Mouse (Mus musculus) right cerebral cortex, postnatal 4 days (tissue): Measurements from ENCODE around the gene Obp2a.
"Not testable (repeated sequence)": the region's sequence is repeated elsewhere in the genome, so short reads cannot be mapped to it uniquely, and the experiment has no call there.

Experiments used
- DNase-seq: peaks from one replicate; pipeline ENCODE4 v3.0.0-alpha.2; 2022

Obp2a gene

DNA sequence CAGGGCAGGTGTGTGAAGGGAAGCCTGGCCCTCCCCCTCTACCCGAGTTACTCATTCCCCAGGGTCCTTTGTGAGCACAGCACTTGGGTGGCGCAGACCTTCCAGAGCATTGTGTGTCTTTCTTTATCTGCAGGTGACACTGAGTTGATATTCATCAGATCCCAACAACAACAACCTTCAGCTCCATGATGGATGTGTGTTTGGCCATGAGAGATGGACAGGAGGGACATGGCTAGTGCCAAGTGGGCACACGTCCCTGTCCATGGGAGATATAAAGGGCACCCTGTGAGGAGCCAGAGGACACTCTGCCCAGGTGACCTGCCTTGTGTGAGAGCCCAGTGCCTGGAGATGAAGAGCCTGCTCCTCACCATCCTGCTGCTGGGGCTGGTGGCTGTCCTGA, at the start of gene Obp2a:
Gene Obp2a, plus strand, starts transcription at position 301 of the 400 bp plus-strand sequence.
- not testable (repeated sequence) for DNase-seq

DNA sequence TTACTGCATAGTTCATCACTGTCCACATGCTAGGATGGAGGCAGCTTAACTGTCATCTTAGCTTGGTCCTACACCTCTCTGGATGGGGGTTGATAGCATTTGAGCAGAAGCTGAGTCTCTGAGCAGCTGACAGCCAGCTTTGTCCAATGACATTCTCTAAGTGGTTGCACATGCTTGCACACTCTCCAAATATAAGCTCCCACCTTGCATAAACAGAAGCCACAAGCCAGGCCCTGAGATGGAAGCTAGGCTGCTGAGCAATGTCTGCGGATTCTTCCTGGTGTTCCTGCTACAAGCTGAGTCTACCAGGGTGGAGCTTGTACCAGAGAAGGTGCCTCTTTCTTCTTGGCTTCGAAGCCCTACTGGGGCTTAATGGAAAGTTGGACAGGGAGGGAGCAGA, 46.9 kb upstream of the Obp2a start, which contains the start of gene Lcn8:
Gene Lcn8, plus strand, starts transcription at position 219 of the 400 bp plus-strand sequence.
- DNase-seq: no peak

DNA sequence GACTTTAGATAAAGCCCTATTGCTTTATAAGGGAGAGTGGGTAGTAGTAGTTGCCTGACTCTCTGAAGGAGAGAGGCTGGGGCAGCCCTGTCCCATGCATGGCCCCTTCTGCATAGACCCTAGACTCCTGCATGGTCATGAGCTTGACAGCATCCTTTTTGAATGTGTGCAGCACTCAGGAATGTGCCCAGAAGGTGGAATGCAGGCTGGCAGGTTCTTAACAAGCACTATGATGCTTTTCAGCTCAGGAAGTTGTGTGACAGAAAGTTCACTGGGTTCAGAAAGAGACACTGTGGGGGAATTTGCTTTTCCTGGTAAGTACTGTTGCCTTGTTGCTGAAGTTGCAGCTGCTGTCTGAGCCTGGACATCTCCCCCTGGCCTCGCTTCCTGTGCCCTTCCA, 45.3 kb upstream of the Obp2a start:
- DNase-seq: no peak

DNA sequence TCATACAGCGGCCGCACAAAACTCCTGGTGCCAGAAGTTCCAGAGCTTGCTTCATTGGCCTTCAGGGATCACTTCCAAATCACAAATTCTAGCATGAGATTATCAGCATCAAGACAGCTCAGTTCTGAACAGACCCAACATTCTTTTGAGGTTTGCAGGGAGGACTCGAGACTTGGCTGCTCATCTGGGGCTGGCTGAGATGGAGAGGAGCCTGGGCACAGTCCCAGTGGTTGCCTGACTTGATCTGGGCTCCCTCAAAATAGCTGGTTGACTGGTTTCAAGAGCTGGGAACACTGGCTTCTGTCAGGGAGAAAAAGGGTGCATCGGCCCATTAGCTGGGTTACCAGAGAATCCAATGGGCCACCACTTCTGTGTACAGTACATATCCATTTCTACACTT, 43.2 kb upstream of the Obp2a start:
- peak; percentile 23 for DNase-seq

DNA sequence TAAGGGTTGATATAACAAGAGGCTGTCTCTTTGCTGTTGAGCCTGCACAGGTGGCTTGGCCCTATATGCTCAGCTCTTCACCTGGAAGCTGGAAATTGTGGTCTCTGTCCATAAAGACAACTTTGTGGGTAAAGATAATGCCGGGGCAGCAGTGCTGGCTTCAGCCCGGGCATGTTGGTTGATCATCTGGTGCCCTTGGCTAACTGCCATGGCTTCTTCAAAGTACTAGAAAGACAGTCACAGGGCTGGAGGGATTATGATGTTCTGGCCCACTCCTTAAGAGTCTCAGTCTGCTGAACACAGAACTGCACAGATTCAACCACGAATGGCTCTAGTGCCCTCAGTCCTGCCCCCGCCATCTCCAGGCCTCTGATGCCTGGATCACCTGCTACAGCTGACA, 42.6 kb upstream of the Obp2a start:
- no peak for DNase-seq

DNA sequence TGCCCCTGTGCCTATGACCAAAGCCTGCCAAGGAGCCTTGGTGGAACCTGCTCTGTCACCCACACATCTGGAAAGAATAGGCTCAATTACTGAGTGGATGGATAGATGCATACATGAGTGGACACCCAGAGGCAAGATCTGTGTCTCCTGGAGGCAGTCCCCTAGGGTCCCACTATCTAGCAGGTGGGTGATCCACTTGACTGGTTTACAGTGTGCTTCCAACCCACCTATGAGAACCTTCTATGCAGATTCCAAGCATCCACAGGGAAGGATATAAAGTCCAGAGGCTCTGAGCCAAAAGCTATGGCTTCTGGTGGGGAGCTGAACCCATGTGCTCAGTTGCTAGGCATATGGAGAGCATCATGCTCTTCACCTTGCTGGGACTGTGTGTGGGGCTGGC, 42.2 kb upstream of the Obp2a start, which contains the start of gene Lcn5:
Gene Lcn5, plus strand, starts transcription at position 301 of the 400 bp plus-strand sequence.
- DNase-seq: no peak

DNA sequence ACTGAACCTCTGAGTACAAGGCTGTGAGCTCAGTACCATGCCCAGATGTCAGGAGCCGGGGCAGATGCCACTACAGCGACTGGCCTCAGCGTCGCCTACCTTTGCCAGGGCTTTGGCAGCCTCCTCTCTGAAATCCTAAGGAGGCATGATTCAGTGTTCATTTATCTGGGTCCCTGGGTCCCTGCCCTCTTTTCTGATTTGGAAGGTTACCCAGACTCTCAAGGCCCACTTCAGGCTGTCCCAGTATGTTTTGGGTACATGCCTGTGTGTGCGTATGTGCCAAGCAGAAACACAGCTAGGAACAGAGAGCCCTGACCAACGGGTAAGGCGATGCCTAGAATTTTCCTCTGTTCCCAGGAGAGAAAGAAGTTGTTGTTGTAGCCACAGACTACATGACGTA, 39.6 kb upstream of the Obp2a start:
- DNase-seq: no peak

DNA sequence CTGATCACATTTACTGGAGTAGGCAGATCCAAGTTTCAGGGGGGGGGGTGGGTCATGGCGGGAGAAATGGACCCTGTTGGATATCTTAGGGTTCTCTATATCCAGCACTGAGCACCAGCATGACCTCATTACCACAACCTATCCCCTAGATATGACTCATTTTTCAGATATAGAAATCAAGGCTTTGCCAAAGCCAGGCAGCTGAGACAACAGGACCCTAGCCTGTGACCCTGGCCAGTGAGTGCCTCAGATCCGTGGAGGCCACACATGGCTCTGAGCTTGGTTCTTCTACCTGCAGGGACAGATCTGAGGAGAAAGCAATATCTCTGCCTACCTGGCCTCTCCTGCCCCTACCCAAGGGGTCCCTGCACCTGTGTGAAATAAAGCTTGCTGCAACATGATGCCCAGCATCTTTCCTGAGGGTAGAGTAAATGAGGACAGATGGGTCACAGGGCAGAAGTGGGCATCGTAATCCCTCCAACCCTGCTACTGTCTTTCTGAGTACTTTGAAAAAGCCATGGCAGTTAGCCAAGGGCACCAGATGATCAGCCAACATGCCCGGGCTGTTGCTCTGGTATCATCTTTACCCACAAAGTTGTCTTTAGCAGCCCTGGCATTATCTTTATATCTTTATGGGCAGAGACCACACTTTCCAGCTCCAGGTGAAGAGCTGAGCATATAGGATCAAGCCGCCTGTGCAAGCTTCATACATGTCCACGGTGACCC, 38.4 kb upstream of the Obp2a start:
- no peak for DNase-seq

DNA sequence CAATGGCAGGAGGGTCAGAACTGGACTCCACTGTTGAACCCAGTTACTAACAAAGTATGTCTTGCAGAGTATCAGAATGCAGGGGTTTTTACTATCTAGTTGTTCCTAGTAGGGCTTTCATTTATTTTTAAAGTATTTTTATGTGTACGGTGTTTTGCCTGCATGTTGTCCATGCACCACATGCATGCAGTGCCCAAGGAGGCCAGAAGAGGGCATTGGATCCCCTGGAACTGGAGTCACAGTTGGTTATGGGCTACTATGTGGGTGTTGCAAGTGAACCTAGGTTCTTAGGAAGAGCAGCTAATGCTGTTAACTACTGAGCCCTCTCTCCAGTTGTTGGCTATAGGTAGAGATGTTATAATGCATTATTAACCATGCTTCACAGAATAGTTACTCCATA, 36.3 kb upstream of the Obp2a start:
- DNase-seq: peak; percentile 62

DNA sequence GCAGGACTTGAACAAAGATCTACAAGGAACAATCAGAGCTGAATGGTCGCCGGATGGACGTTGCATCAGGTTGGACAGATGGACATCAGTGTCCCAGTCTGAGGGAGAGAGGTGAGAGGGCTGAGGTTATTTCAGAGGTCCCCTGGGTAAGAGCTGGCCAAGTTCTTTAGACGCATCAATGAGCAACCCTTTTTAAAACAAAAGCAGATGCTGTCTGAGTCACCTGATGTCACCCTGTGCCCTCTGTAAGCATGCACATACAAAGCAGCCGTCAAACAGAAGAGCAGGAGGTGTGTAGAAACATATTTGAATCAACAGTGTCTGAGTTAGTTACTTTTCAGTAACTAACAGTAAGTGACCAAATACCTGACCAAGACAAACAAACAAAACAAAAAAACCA, 35.7 kb upstream of the Obp2a start:
- DNase-seq: no peak

DNA sequence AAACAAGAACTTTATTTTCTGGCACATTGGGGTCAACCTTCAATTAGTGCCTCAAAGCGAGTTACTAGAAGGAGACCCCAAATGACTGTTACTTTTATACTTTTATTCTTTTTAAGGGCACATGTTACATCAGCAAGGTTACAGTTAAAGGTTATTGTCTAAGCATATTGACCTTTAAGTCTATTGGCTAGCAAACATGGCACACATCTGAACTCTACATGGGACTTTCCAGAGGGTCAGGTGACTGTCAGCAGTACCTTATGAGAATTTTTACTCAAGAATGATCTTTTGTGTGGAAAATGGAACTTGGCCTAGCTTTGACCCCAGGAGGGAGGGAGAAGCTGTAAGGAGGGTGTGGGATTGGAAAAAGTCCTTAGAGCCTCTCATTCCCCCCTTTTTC, 33.3 kb upstream of the Obp2a start:
- DNase-seq: no peak

DNA sequence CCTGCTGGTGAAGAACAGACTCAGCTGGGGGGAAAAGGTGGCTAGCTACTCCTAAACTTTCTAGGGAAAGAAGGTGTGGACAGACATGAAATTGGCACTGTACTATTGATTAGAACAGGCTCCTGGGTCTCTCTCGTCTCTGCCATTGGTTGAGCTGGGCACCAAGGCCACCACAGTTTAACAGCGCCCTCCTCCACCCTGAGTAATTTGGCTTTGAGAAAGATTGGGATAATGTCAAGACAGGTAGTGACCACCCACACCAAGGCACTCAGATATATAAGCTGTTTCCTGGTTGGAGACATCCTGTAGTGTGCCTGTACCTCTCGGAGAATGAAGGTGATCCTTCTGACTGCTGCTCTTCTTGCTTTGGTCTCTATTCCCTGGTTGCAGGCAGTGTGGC, 23.4 kb upstream of the Obp2a start, which contains the start of gene Lcn6:
Gene Lcn6, plus strand, starts transcription at position 301 of the 400 bp plus-strand sequence.
- no peak for DNase-seq

DNA sequence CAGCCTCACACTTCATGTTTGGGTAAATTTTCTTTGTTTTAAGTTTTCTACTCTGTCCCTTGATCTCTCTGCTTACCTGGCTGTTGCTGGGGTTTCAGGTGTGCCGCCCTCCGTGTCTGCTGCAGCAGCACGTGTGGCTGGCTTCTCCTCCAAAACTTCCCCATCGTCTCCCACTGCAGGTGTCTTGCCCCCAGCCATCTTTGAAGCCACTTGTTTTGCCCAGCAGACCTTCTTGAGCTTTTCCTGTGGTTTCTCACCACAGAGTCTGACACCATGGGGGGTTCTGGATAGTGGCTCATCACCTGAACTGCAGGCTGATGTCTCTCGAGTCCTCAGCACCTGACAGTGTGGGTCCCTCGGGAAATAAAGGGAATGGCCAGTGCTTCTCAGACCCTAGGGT, 20.3 kb upstream of the Obp2a start:
- DNase-seq: no peak

DNA sequence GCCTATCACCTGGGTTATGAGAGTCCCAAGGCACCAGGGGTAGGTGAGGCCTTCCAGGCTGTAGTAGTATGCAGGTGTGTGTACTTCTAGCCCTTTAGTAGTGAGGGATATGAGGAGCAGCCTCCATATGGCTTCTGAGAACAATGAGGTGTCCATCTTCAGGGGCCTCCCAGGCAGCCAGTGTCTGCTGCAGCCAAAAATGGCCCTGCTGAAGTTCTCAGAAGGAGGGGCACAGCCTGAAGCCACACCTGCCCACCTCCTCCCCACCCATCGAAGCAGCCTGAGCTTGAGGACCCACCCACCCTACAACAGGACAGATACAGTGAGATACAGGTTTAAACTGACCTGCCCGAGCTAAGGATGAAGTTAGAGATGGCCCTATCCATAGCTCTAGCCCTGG, 17.4 kb upstream of the Obp2a start, which contains the start of gene Lcn10:
Gene Lcn10, plus strand, starts transcription at position 301 of the 400 bp plus-strand sequence.
- no peak for DNase-seq

DNA sequence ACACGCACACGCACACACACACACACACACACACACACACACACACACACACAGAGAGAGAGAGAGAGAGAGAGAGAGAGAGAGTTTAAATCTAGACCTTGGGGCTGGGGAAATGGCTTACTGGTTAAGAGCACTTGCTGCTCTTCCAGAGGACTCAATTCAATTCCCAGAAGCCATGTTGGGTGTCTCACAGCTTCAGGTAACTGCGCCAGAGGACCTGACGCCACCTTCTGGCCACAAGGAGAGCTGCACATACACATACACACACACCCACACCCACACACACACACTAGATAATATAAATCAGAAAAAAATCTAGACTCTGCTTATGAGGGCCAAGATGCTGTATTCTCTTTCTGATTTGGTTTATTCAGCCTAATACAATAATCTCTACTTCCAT, 12.9 kb upstream of the Obp2a start:
- no peak for DNase-seq

DNA sequence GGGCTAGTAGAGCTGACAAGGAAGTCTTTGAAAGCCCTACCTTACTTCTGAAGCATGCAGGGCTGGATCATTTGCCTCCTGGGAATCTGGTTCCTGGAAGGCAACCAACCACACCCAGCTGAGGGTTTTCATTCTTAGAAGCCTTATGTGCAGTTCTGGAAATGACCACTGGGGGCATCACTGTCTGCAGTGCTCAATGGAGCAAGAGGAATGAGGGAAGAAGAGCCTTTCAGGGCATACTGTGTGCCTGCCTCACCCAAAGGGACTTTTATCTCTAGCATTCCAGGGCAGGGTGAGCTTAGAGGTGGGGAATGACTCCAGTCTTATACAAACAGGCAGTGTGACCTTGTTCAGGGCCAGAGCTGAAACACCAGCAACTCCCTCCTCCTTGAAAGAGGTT, 5.2 kb upstream of the Obp2a start:
- DNase-seq: peak; percentile 71

DNA sequence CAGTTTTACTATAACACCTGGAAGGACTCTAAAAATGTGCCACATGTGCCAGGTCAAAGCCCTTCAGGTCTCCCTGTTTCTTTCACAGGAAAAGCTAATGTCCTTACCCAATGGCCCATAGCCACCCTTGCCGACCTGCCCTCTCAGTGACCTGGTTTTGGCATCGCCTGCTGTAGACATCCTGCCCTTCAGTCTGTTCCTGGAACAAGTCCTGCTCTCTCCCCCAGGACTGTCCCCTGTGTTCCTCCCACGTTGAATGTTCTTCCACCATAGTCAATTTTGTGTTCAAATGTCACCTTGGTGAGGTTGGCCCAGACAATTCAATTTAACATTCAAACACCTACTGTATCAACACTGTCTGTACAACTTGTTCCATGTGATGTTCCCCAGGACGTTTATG, 2.9 kb upstream of the Obp2a start:
- no peak for DNase-seq

DNA sequence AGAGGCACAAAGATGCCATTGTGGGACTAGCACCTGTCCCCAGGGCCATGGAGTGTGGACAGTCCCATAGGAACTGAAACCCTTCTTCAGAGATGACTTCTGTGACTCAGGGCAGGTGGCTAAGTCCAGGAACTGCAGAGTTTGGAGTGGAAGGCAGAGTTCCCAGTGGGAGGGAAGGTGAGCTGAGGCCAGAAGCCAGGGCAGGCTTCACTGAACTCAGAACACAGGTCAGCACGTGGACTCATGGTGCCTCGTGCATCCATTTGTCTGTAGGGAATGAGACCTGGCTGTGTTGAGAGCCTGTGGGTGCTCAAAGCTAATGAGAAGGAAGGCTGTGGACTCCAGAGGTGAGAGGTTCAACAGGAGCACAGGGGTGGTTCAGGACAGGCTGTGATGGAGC, 1.1 kb upstream of the Obp2a start:
- DNase-seq: no peak

DNA sequence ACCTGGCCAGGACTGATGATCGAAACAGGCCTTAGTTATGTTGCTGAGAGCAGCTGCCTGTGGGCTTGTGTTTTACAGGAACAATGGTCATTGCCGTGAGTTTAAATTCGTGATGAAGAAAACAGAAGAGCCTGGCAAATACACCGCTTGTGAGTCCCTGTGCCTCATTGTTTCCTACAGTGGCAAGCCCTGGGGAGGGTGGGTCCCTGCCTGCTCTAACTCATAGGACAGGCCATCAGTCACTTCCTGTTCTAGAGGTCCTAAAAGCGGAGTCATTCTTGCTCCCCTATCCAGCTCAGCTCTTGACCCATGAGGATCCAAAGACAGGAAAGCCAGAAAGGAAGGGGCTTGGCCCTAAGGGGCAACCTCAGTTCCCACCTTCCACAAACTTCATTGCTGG, 1.2 kb downstream of the Obp2a start:
- no peak for DNase-seq

DNA sequence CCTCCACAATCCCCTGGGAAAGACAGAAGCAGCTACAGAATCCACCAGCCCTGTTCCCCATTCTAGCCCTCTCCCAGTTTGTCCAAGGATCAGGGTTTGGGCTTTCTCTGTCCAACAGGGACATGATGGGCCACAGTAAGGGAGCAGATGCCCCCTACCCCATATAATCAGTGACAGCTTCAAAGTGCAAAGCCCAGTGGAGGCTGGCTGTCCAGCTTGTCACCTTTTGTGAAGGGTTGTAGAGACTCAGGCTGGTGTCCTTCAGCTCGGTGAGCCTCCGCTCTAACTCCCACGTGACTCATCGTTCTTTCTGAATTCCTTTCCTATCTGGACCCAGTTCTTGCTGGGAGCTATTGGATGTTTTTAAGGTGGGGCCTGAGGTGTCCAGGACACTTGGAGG, 3.9 kb downstream of the Obp2a start:
- DNase-seq: no peak

DNA sequence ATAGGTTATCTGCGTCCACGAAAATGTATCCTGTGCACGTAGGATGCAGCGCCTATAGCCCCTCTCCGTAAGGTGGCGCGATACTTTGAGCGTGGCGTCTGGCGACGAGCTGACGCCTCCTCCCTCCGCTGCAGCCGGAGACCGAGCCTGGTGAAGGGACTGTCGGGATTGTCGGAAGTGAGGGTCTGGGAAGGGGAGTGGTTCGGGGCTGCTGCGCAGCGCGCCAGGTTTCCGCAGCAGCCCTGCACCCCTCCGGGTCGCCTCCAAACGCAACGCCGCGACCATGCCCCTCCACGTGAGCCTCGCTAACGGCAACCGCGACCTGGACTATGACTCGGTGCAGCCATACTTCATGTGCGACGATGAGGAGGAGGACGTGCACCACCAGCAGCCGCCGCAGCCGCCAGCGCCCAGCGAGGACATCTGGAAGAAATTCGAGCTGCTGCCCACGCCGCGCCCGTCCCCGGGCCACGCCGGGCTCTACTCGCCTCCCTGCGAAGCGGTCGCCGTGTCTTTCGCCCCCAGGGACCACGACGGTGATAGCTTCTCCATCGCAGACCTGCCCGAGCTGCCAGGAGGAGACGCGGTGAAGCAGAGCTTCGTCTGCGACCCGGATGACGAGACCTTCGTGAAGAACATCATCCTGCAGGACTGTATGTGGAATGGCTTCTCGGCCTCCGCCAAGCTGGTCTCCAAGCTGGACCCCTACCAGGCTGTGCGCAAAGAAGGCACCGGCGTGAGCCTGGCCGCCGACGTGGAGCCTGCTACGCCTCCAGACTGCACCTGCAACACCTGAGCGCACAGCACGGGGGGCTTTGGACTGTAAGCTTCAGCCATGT, 7.0 kb downstream of the Obp2a start, which contains the start of gene Bmyc:
Gene Bmyc, plus strand, starts transcription at position 97 of the 839 bp plus-strand sequence.
- peak; percentile 82 for DNase-seq

DNA sequence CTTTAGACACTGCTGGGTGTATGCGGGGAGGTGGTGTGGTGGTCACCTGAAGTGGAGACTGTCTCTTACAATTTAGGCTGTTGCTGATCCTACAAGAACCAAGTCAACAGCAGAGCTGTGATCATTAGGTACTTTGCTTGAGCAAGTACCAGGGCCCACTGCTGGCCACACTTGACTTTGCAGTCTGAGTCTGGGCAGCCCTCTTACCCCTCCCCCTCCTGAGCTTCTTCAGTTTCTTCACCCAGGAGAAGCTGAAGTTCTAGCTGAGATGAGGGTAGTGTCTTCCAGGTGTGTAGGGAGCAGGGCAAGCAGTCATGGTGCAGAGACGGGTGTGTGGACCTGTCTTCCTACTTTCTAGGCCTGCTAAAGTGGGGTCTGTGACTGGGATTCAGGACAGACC, 8.3 kb downstream of the Obp2a start:
- peak; percentile 30 for DNase-seq

DNA sequence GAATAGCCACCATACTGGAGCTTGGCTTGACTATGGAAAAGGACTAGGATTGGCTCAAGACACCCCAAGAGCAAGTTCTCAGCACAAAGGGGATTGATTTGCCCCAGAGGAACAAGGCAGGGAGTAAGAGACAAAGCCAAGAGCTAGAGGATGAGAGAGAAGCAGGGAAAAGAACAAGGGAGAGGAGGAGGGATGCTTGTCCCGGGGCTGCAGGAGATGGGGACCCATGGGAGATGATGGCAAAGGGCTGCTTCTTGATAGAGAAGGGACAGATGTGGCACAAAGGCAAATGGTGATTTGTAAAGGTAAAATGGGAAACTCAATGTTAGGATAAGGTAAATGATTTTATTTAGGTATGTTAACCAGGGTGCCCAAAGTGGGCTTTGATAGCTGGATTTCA, 9.2 kb downstream of the Obp2a start:
- not testable (repeated sequence) for DNase-seq

DNA sequence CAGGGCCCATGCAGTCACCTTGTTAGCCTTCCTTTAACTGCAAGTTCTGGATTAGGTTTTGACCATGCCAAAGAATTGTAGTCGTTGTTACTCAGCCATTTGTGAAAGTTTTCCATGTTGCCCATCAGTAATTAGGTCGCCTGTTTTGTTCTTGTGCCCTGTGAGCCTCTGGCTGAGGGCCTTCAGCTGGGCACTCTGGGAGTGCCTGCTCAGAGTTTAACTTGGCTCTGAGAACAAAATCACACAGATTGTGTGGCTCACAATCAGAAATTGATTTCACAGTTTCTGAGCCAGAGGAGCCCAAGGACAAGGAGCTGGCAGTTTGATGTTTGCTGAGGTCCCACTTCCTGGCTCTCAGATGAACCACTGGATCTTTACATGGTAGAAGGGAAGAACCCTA, 9.9 kb downstream of the Obp2a start:
- not testable (repeated sequence) for DNase-seq
